ENCODE assay signal across 8 mouse cellular contexts in the genomic region with DNA sequence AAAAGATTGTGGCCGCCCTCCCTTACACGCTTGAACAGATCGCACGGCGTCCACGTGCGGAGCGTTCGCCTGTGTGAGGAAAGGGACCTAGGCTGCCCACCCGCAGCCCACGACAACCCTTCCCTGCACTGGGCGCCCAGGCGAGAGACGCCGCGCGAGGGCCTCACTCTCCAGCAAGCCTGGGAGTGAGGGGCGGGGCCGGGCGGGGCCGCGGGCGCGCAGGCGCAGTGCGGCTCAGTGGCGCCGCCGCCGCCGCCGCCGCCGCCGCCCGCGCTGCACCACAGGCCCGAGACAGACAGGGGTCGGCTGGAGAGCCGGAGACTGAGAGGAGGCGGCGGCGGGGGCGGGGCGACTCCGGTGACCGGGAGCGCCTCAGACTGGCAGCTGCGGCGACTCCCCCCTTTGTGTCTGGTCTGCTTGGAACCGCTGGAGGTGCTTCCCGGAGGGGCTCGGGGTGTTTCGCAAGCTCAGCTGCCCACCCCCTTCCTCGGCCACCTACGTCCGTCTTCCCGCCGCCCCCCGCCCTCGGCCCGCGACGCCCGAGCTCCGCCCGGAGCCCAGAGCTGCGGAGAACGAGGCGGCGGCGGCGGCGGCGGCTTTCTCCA. TPM values are rescaled to one million over a fixed set of nuclear protein-coding genes. Genes with fewer than 3 reads are reported as not detected.
A peak's percentile ranks its signal among the peaks of the same experiment; 100 is the strongest.
DNase-seq lines count a peak whose midpoint lies in the region; ATAC-seq lines count a peak whose summit lies in the region.

A gene (plus strand): TSS at position 237 of the 605 bp plus-strand sequence.

- 0% methylated on average over 39 of the region's 75 CpGs for whole genome bisulfite sequencing in hindbrain, embryonic 15.5 days

- H3K27me3 ChIP-seq in hindbrain, embryonic 15.5 days = no peaks in the 10 kb centered on the region

- H3K9ac ChIP-seq in hindbrain, embryonic 15.5 days = peak within 1 kb of the TSS; percentile 78

- peak; percentile 50 for DNase-seq in WW6 (ENCODE audit: low read depth, low spot score)
- DNase-seq in cerebellum, postnatal 4 days (ENCODE audit: low spot score in 2 of 2) = peak; percentile 63 to 85
- DNase-seq in gastrocnemius, adult 18-20 months (ENCODE audit: low spot score) = peak; percentile 86
- DNase-seq in left cerebral cortex, adult 11 months (ENCODE audit: low spot score) = peak; percentile 73
- peak; percentile 95 for DNase-seq in lung, postnatal 36 days
- peak; percentile 89 for DNase-seq in retina, embryonic 14.5 days (ENCODE audit: low spot score)
- peak; percentile 91 for DNase-seq in thymus, postnatal 4 days

- no peaks in the 10 kb centered on the region for H3K36me3 ChIP-seq in hindbrain, embryonic 15.5 days

- H3K4me2 ChIP-seq in hindbrain, embryonic 15.5 days = peak within 1 kb of the TSS; percentile 62

- H3K4me3 ChIP-seq in hindbrain, embryonic 15.5 days = peak within 1 kb of the TSS; percentile 69

- no peaks in the 10 kb centered on the region for H3K9me3 ChIP-seq in hindbrain, embryonic 15.5 days

- peak within 1 kb of the TSS; percentile 99 for H3K27ac ChIP-seq in hindbrain, embryonic 15.5 days (replicated peaks)

- ATAC-seq in hindbrain, embryonic 15.5 days (ENCODE audit: low FRiP score, low read depth) = peak; percentile 94

- peaks cover 18% of the 10 kb centered on the region for H3K4me1 ChIP-seq in hindbrain, embryonic 15.5 days (replicated peaks)

RNA-seq across cellular contexts. Expression of the gene that starts here (rescaled TPM):
- total RNA-seq in gastrocnemius, adult 18-20 months (2021) = 10 to 100 TPM; 46.1 to 49.0 TPM
- polyA plus RNA-seq in hindbrain, embryonic 15.5 days (2015; fragmentation: Nextera tagmentation; extraction: Ambion mirVana) = 10.2 and 10.4 TPM in 2 replicates

Comparison
In these comparisons a context has a peak if more than half of its experiments do, and no peak if none do; other contexts are left out.
1. Peak in every context shown above with its lines: DNase-seq, ATAC-seq, H3K4me3 ChIP-seq and H3K27ac ChIP-seq.